Mouse (Mus musculus): ENCODE measurements around the gene Mrpl10.

DNA sequence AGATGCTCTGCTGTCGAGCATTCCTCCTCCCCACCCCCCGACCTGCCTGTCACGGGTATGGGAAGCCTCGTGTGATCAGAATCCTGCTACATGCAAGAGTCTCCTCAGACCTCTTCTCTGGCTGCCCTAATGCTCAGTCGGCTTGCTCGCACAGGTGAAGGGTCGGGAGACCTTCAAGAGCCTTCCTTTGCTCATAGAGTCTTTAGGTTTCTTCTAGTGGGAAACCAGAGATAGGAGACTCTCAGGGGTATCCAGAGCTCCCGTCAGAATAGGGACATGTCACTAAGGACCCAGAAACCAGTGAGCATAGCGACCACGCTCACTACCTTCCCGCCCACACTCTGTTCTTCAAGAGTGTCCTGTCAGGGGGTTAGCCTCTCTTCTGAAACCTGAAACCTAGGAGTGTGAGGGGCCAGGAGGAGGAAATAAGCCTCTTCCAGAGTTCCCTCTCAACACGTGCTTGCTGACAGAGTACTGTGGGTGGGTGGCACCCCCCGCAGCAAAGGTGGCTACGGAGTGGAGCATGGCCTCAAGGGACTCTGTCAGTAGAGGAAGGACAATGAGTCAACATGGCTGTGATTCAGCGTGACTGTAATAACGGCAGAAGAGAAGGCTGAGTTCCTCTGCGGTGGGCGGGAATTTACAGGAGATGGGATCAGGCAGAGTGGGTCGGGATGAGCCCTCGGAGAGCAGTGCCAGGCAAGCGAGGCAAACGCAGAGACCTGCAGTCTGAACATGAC, 42.2 kb downstream of the Mrpl10 start:
- TF ChIP-seq EP300 (IDR thresholded peaks at IDR 0.05): no peak
- no peak for TF ChIP-seq CTCF (IDR thresholded peaks at IDR 0.05)

Data from lung, postnatal 0 days (tissue).